Mouse (Mus musculus): ENCODE results near the gene Fbxl17. TPM values are rescaled to one million over a fixed set of nuclear protein-coding genes. Genes with fewer than 3 reads are reported as not detected.

Gene Fbxl17
- total RNA-seq, 2 experiments from 2014 or later, result 59.0 to 66.2 TPM

DNA sequence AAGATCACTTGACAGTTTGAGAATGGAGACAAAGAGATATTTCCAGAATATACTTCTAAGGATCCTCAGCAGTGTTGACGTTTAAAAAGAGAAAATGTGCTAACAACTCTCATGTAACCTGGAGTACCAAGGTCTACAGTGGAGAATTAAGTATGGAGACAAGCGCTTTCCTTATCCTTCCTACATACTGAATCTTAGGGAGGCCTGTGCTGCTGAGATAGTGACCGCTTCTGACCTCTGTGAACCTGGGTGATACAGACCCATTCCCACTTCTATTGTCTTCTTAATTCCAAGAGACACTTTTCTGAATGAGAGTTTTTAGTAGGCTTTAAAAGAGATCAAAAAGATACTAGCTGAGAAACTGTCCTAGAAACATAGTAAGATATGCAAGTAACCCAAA is 278.2 kb downstream of the Fbxl17 start:
- TF ChIP-seq CTCF (IDR thresholded peaks at IDR 0.05), result no peak
- intact Hi-C loops (cut with DNase I), result no loop called here
- no peak overlapping the region for H3K4me3 ChIP-seq
- H3K27ac ChIP-seq, result no peak overlapping the region
- no peak for DNase-seq (ENCODE audit: extremely low spot score in 1 of 2, low spot score in 2 of 2)

DNA sequence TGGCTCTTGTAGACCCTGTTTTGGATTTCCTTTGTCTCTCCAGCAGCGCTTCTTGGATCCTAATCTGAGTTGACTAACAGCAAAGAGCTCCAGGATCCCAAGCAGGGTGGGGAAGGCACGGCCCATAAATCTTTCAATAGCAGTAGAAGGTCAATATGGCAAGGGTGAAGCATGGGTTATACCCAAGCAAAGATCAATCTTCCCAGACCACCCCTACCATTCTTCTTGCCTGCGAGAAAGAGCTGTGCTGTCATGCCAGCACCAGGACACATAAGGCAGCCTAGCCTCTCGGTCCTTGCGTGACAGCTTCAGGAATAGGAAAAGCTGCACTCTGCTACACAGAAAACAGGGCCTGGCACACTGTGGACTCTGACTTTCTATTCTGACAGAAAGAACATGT is 279.0 kb downstream of the Fbxl17 start:
- TF ChIP-seq CTCF (IDR thresholded peaks at IDR 0.05), result no peak
- Histone ChIP-seq H3K4me3 (no peak overlapping the region), H3K27ac (no peak overlapping the region)
- intact Hi-C loops (cut with DNase I), result no loop called here
- no peak for DNase-seq (ENCODE audit: extremely low spot score in 1 of 2, low spot score in 2 of 2)

GRCm38 (mm10) chr17:63217016-63217415 is 282.8 kb downstream of the Fbxl17 start:
- Histone ChIP-seq H3K4me3 (no peak overlapping the region), H3K27ac (no peak overlapping the region)
- TF ChIP-seq CTCF (IDR thresholded peaks at IDR 0.05), result no peak
- intact Hi-C loops (cut with DNase I), result no loop called here
- no peak for DNase-seq (ENCODE audit: extremely low spot score in 1 of 2, low spot score in 2 of 2)

DNA sequence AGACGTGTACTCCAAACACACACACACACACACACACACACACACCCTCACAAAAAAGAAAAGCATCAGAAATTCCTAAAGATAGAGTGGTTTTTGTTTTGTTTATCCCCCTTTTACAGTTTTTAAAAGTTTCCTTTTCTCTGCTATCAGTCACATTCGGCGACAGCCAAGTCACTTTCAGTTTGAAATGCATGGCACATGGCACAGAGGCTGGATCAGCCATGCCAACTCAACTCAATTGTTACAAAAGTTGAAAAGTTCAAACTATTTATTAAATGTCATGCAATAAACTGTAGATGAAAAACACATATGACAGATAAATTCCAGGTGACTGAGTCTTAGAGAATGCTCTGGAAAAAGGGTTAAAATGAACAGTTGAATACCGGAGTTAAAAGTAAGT is 287.8 kb downstream of the Fbxl17 start:
- intact Hi-C loops (cut with DNase I), result no loop called here
- no peak overlapping the region for H3K27ac ChIP-seq
- TF ChIP-seq CTCF (IDR thresholded peaks at IDR 0.05), result no peak
- H3K4me3 ChIP-seq, result no peak overlapping the region
- no peak for DNase-seq (ENCODE audit: extremely low spot score in 1 of 2, low spot score in 2 of 2)

GRCm38 (mm10) chr17:63209151-63209550 is 290.7 kb downstream of the Fbxl17 start:
- DNase-seq (ENCODE audit: extremely low spot score in 1 of 2, low spot score in 2 of 2), result no peak
- TF ChIP-seq CTCF (IDR thresholded peaks at IDR 0.05), result no peak
- intact Hi-C loops (cut with DNase I), result no loop called here
- Histone ChIP-seq H3K4me3 (no peak overlapping the region), H3K27ac (peak overlapping the region; percentile 20; the same call in 1 of the 2 replicates)

GRCm38 (mm10) chr17:63208346-63208745 is 291.5 kb downstream of the Fbxl17 start:
- no peak for DNase-seq (ENCODE audit: extremely low spot score in 1 of 2, low spot score in 2 of 2)
- Histone ChIP-seq H3K4me3 (no peak overlapping the region), H3K27ac (no peak overlapping the region)
- TF ChIP-seq CTCF (IDR thresholded peaks at IDR 0.05), result no peak
- intact Hi-C loops (cut with DNase I), result no loop called here

DNA sequence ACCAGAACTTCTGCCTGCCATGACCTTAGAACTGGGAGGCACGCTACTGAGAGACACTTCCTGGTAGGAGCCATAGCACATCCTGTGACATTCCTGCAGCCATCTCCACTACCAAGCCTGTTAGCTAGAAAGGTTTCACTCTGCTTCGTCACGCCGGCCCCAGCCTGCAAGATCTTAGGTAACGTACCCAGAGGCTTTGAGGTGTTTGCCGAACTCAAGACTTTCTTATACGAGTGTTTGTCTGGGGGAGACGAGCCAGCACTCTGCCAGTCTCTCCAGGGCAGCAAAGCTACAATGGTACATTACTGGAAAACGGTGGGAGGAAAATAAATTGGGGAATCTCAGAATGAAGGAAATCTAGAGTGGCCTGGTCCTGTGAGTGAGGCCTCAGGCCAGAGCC is 292.1 kb downstream of the Fbxl17 start:
- no peak for TF ChIP-seq CTCF (IDR thresholded peaks at IDR 0.05)
- Histone ChIP-seq H3K27ac (no peak overlapping the region), H3K4me3 (no peak overlapping the region)
- intact Hi-C loops (cut with DNase I), result no loop called here
- no peak for DNase-seq (ENCODE audit: extremely low spot score in 1 of 2, low spot score in 2 of 2)

DNA sequence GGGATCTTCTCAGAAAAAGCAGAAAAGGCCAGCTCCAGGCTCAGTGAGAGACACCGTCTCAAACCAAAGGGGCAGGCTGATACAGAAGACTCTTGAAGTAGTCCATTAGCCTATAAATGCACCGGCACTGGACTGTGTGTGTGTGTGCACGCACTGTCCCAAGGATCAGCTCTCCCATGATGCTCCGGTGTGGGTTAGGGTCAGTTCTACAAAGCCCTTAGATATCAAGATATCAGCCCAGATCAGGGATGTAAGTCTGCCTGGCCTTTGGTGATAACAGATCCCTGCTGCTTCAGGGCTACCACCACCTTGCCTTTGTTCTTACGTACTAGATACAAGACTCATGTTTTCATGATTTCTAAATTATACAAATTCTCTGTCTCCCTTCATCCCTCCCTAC is 294.5 kb downstream of the Fbxl17 start:
- no peak for TF ChIP-seq CTCF (IDR thresholded peaks at IDR 0.05)
- Histone ChIP-seq H3K4me3 (no peak overlapping the region), H3K27ac (no peak overlapping the region)
- DNase-seq (ENCODE audit: extremely low spot score in 1 of 2, low spot score in 2 of 2), result no peak
- intact Hi-C loops (cut with DNase I), result no loop called here

- Histone ChIP-seq H3K27ac (no peak overlapping the region), H3K4me3 (no peak overlapping the region)
- no peak for TF ChIP-seq CTCF (IDR thresholded peaks at IDR 0.05)
- DNase-seq (ENCODE audit: extremely low spot score in 1 of 2, low spot score in 2 of 2), result no peak
- intact Hi-C loops (cut with DNase I), result no loop called here
Measured at GRCm38 (mm10) chr17:63203582-63204190, 296.1 kb downstream of the Fbxl17 start.

- TF ChIP-seq CTCF (IDR thresholded peaks at IDR 0.05), result no peak
- H3K4me3 ChIP-seq, result no peak overlapping the region
- intact Hi-C loops (cut with DNase I), result no loop called here
- peak in 1 of 2 experiments; percentile 1 for DNase-seq (ENCODE audit: extremely low spot score in 1 of 2, low spot score in 2 of 2)
- no peak overlapping the region for H3K27ac ChIP-seq
Measured at GRCm38 (mm10) chr17:63198703-63199102, 301.1 kb downstream of the Fbxl17 start.

DNA sequence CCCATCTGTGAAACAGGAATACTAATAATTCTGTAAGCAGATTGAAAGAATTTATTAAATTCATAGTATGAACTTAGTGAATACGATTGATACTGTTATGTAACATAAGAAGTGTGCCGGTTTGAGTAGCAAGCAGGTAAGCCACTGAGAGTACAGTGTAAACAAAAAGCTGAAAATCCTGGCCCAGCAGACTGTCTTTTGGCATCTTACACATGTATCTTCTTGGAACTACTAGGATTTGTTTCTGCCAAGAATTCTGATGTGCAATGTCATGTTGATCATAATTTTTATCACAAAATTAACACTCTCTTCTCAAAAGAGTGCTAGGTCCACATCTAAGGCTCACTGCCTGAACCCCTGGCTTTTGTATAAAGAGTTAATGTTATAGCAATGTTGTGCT is 304.3 kb downstream of the Fbxl17 start:
- intact Hi-C loops (cut with DNase I), result no loop called here
- Histone ChIP-seq H3K4me3 (no peak overlapping the region), H3K27ac (no peak overlapping the region)
- TF ChIP-seq CTCF (IDR thresholded peaks at IDR 0.05), result no peak
- no peak for DNase-seq (ENCODE audit: extremely low spot score in 1 of 2, low spot score in 2 of 2)

GRCm38 (mm10) chr17:63193196-63193595 is 306.6 kb downstream of the Fbxl17 start:
- Histone ChIP-seq H3K27ac (no peak overlapping the region), H3K4me3 (no peak overlapping the region)
- intact Hi-C loops (cut with DNase I), result no loop called here
- peak in 1 of 2 experiments; percentile 7 for DNase-seq (ENCODE audit: extremely low spot score in 1 of 2, low spot score in 2 of 2)
- TF ChIP-seq CTCF (IDR thresholded peaks at IDR 0.05), result no peak

DNA sequence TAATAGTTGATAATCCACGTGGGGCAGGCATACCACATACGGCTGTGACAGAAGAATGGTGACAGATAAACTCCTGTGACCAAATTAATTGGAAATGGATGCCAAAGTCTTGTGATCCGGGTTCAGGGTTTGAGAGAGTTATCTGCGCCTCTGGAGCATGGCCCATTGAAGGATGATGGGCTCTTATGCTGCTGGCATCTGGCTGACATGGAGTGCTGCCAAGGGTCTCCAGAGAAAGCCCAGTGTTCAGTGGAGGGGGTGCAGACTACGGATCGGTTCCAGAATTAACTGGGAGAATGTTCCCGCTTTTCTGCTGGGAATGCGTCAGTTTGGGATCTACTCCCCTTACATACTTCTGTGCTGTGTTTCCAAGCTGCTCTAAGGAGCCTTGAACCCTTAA is 308.5 kb downstream of the Fbxl17 start:
- no peak for DNase-seq (ENCODE audit: extremely low spot score in 1 of 2, low spot score in 2 of 2)
- no peak for TF ChIP-seq CTCF (IDR thresholded peaks at IDR 0.05)
- no peak overlapping the region for H3K27ac ChIP-seq
- no peak overlapping the region for H3K4me3 ChIP-seq
- intact Hi-C loops (cut with DNase I), result no loop called here

All from left cerebral cortex, adult 2 months (tissue).